Mouse (Mus musculus): Measurements from ENCODE around the gene Mllt11. TPM values are rescaled to one million over a fixed set of nuclear protein-coding genes. Genes with fewer than 3 reads are reported as not detected.

The Mllt11 gene
- polyA plus RNA-seq, 1 experiment from 2014 or later = 14.2 TPM

- no peak overlapping the region for H3K4me2 ChIP-seq (ENCODE audit: low read length)
- H3K4me1 ChIP-seq (ENCODE audit: control insufficient read depth in 2 of 2, insufficient read depth in 2 of 2, low read length in 2 of 2) = no peaks in the 10 kb centered on the region
- H3K27me3 ChIP-seq (ENCODE audit: control insufficient read depth, insufficient read depth, low read length) = no peaks in the 10 kb centered on the region
- WGBS = 83% methylated on average over 6 of the region's 6 CpGs
- no peak overlapping the region for H3K27ac ChIP-seq (replicated peaks in 1 of 2; ENCODE audit: control insufficient read depth in 1 of 2, insufficient read depth in 1 of 2, low read depth in 2 of 2, low read length in 2 of 2)
- ATAC-seq (ENCODE audit: insufficient number of reproducible peaks, insufficient read depth, low FRiP score, low read depth) = no peak
- H3K9ac ChIP-seq (ENCODE audit: low read length) = no peak overlapping the region
- peaks cover 82% of the 10 kb centered on the region for H3K36me3 ChIP-seq (ENCODE audit: control insufficient read depth, insufficient read depth, low read length)
- H3K4me3 ChIP-seq (ENCODE audit: control insufficient read depth in 1 of 2, insufficient read depth in 1 of 2, low read depth in 1 of 2, low read length in 2 of 2) = no peak overlapping the region
- no peaks in the 10 kb centered on the region for H3K9me3 ChIP-seq (ENCODE audit: control insufficient read depth, low read length)
These were observed 37.2 kb downstream of the Mllt11 start for GRCm38 (mm10) chr3:95194721-95195135.

GRCm38 (mm10) chr3:95186888-95187287 is 45.1 kb downstream of the Mllt11 start:
- no peak for ATAC-seq (ENCODE audit: insufficient number of reproducible peaks, insufficient read depth, low FRiP score, low read depth)
- Histone ChIP-seq H3K36me3 (ENCODE audit: control insufficient read depth, insufficient read depth, low read length) (peaks cover 76% of the 10 kb centered on the region), H3K4me3 (ENCODE audit: control insufficient read depth in 1 of 2, insufficient read depth in 1 of 2, low read depth in 1 of 2, low read length in 2 of 2) (no peak overlapping the region), H3K9me3 (ENCODE audit: control insufficient read depth, low read length) (no peaks in the 10 kb centered on the region), H3K4me1 (ENCODE audit: control insufficient read depth in 2 of 2, insufficient read depth in 2 of 2, low read length in 2 of 2) (no peaks in the 10 kb centered on the region), H3K27ac (replicated peaks in 1 of 2; ENCODE audit: control insufficient read depth in 1 of 2, insufficient read depth in 1 of 2, low read depth in 2 of 2, low read length in 2 of 2) (no peak overlapping the region), H3K27me3 (ENCODE audit: control insufficient read depth, insufficient read depth, low read length) (no peaks in the 10 kb centered on the region), H3K9ac (ENCODE audit: low read length) (no peak overlapping the region), H3K4me2 (ENCODE audit: low read length) (no peak overlapping the region)
- 77% methylated on average over 6 of the region's 6 CpGs for WGBS

- H3K36me3 ChIP-seq (ENCODE audit: control insufficient read depth, insufficient read depth, low read length) = peaks cover 69% of the 10 kb centered on the region
- no peaks in the 10 kb centered on the region for H3K27me3 ChIP-seq (ENCODE audit: control insufficient read depth, insufficient read depth, low read length)
- ATAC-seq (ENCODE audit: insufficient number of reproducible peaks, insufficient read depth, low FRiP score, low read depth) = no peak
- no peak overlapping the region for H3K4me2 ChIP-seq (ENCODE audit: low read length)
- H3K4me3 ChIP-seq (ENCODE audit: control insufficient read depth in 1 of 2, insufficient read depth in 1 of 2, low read depth in 1 of 2, low read length in 2 of 2) = no peak overlapping the region
- WGBS = 97% methylated on average over 2 of the region's 2 CpGs
- no peaks in the 10 kb centered on the region for H3K9me3 ChIP-seq (ENCODE audit: control insufficient read depth, low read length)
- no peak overlapping the region for H3K27ac ChIP-seq (replicated peaks in 1 of 2; ENCODE audit: control insufficient read depth in 1 of 2, insufficient read depth in 1 of 2, low read depth in 2 of 2, low read length in 2 of 2)
- H3K9ac ChIP-seq (ENCODE audit: low read length) = no peak overlapping the region
- H3K4me1 ChIP-seq (ENCODE audit: control insufficient read depth in 2 of 2, insufficient read depth in 2 of 2, low read length in 2 of 2) = no peaks in the 10 kb centered on the region
These were observed 45.9 kb downstream of the Mllt11 start for GRCm38 (mm10) chr3:95186100-95186499.

GRCm38 (mm10) chr3:95184796-95185577 is 47.0 kb downstream of the Mllt11 start:
- Histone ChIP-seq H3K27ac (replicated peaks in 1 of 2; ENCODE audit: control insufficient read depth in 1 of 2, insufficient read depth in 1 of 2, low read depth in 2 of 2, low read length in 2 of 2) (no peak overlapping the region), H3K4me1 (ENCODE audit: control insufficient read depth in 2 of 2, insufficient read depth in 2 of 2, low read length in 2 of 2) (no peaks in the 10 kb centered on the region), H3K36me3 (ENCODE audit: control insufficient read depth, insufficient read depth, low read length) (peaks cover 62% of the 10 kb centered on the region), H3K9me3 (ENCODE audit: control insufficient read depth, low read length) (no peaks in the 10 kb centered on the region), H3K27me3 (ENCODE audit: control insufficient read depth, insufficient read depth, low read length) (no peaks in the 10 kb centered on the region), H3K4me3 (ENCODE audit: control insufficient read depth in 1 of 2, insufficient read depth in 1 of 2, low read depth in 1 of 2, low read length in 2 of 2) (no peak overlapping the region), H3K4me2 (ENCODE audit: low read length) (no peak overlapping the region), H3K9ac (ENCODE audit: low read length) (no peak overlapping the region)
- ATAC-seq (ENCODE audit: insufficient number of reproducible peaks, insufficient read depth, low FRiP score, low read depth) = no peak
- WGBS = 88% methylated on average over 9 of the region's 9 CpGs

GRCm38 (mm10) chr3:95181841-95182240 is 50.1 kb downstream of the Mllt11 start:
- H3K4me2 ChIP-seq (ENCODE audit: low read length) = no peak overlapping the region
- H3K27ac ChIP-seq (replicated peaks in 1 of 2; ENCODE audit: control insufficient read depth in 1 of 2, insufficient read depth in 1 of 2, low read depth in 2 of 2, low read length in 2 of 2) = no peak overlapping the region
- no peak for ATAC-seq (ENCODE audit: insufficient number of reproducible peaks, insufficient read depth, low FRiP score, low read depth)
- no peaks in the 10 kb centered on the region for H3K27me3 ChIP-seq (ENCODE audit: control insufficient read depth, insufficient read depth, low read length)
- H3K4me3 ChIP-seq (ENCODE audit: control insufficient read depth in 1 of 2, insufficient read depth in 1 of 2, low read depth in 1 of 2, low read length in 2 of 2) = no peak overlapping the region
- no peaks in the 10 kb centered on the region for H3K9me3 ChIP-seq (ENCODE audit: control insufficient read depth, low read length)
- H3K4me1 ChIP-seq (ENCODE audit: control insufficient read depth in 2 of 2, insufficient read depth in 2 of 2, low read length in 2 of 2) = no peaks in the 10 kb centered on the region
- peaks cover 31% of the 10 kb centered on the region for H3K36me3 ChIP-seq (ENCODE audit: control insufficient read depth, insufficient read depth, low read length)
- WGBS = 52% methylated on average over 1 of the region's 1 CpGs
- H3K9ac ChIP-seq (ENCODE audit: low read length) = no peak overlapping the region

GRCm38 (mm10) chr3:95179890-95180289 is 52.1 kb downstream of the Mllt11 start:
- WGBS = 61% methylated on average over 3 of the region's 3 CpGs

GRCm38 (mm10) chr3:95178948-95179347 is 53.0 kb downstream of the Mllt11 start:
- H3K9me3 ChIP-seq (ENCODE audit: control insufficient read depth, low read length) = no peaks in the 10 kb centered on the region
- 79% methylated on average over 5 of the region's 5 CpGs for whole genome bisulfite sequencing
- no peak overlapping the region for H3K4me2 ChIP-seq (ENCODE audit: low read length)
- no peak for ATAC-seq (ENCODE audit: insufficient number of reproducible peaks, insufficient read depth, low FRiP score, low read depth)
- H3K4me3 ChIP-seq (ENCODE audit: control insufficient read depth in 1 of 2, insufficient read depth in 1 of 2, low read depth in 1 of 2, low read length in 2 of 2) = no peak overlapping the region
- H3K27me3 ChIP-seq (ENCODE audit: control insufficient read depth, insufficient read depth, low read length) = peaks cover 7% of the 10 kb centered on the region; the same call in 1 of the 2 replicates
- no peak overlapping the region for H3K27ac ChIP-seq (replicated peaks in 1 of 2; ENCODE audit: control insufficient read depth in 1 of 2, insufficient read depth in 1 of 2, low read depth in 2 of 2, low read length in 2 of 2)
- H3K36me3 ChIP-seq (ENCODE audit: control insufficient read depth, insufficient read depth, low read length) = peaks cover 2% of the 10 kb centered on the region
- no peak overlapping the region for H3K9ac ChIP-seq (ENCODE audit: low read length)
- peaks cover 0 to 2% of the 10 kb centered on the region in 2 experiments; a peak in 3 of 4 replicates for H3K4me1 ChIP-seq (ENCODE audit: control insufficient read depth in 2 of 2, insufficient read depth in 2 of 2, low read length in 2 of 2)

More at GRCm38 (mm10) chr3:95179890-95180289, 52.1 kb downstream of the Mllt11 start:
- Histone ChIP-seq H3K9me3 (ENCODE audit: control insufficient read depth, low read length) (no peaks in the 10 kb centered on the region), H3K27me3 (ENCODE audit: control insufficient read depth, insufficient read depth, low read length) (no peaks in the 10 kb centered on the region), H3K9ac (ENCODE audit: low read length) (no peak overlapping the region), H3K4me1 (ENCODE audit: control insufficient read depth in 2 of 2, insufficient read depth in 2 of 2, low read length in 2 of 2) (no peaks in the 10 kb centered on the region), H3K36me3 (ENCODE audit: control insufficient read depth, insufficient read depth, low read length) (peaks cover 11% of the 10 kb centered on the region), H3K27ac (replicated peaks in 1 of 2; ENCODE audit: control insufficient read depth in 1 of 2, insufficient read depth in 1 of 2, low read depth in 2 of 2, low read length in 2 of 2) (no peak overlapping the region), H3K4me2 (ENCODE audit: low read length) (no peak overlapping the region), H3K4me3 (ENCODE audit: control insufficient read depth in 1 of 2, insufficient read depth in 1 of 2, low read depth in 1 of 2, low read length in 2 of 2) (no peak overlapping the region)
- ATAC-seq (ENCODE audit: insufficient number of reproducible peaks, insufficient read depth, low FRiP score, low read depth) = no peak

- H3K27ac ChIP-seq (replicated peaks in 1 of 2; ENCODE audit: control insufficient read depth in 1 of 2, insufficient read depth in 1 of 2, low read depth in 2 of 2, low read length in 2 of 2) = no peak overlapping the region
- H3K36me3 ChIP-seq (ENCODE audit: control insufficient read depth, insufficient read depth, low read length) = no peaks in the 10 kb centered on the region
- peaks cover 0 to 16% of the 10 kb centered on the region in 2 experiments; a peak in 3 of 4 replicates for H3K4me1 ChIP-seq (ENCODE audit: control insufficient read depth in 2 of 2, insufficient read depth in 2 of 2, low read length in 2 of 2)
- H3K27me3 ChIP-seq (ENCODE audit: control insufficient read depth, insufficient read depth, low read length) = peaks cover 20% of the 10 kb centered on the region
- 63% methylated on average over 6 of the region's 6 CpGs for WGBS
- H3K4me2 ChIP-seq (ENCODE audit: low read length) = no peak overlapping the region
- no peak overlapping the region for H3K9ac ChIP-seq (ENCODE audit: low read length)
- no peaks in the 10 kb centered on the region for H3K9me3 ChIP-seq (ENCODE audit: control insufficient read depth, low read length)
- ATAC-seq (ENCODE audit: insufficient number of reproducible peaks, insufficient read depth, low FRiP score, low read depth) = no peak
- H3K4me3 ChIP-seq (ENCODE audit: control insufficient read depth in 1 of 2, insufficient read depth in 1 of 2, low read depth in 1 of 2, low read length in 2 of 2) = no peak overlapping the region
These were observed 54.4 kb downstream of the Mllt11 start for GRCm38 (mm10) chr3:95177583-95177982.
